Mouse (Mus musculus) kidney, adult 2 months (tissue): ENCODE data around the gene Slc25a25.

Source experiments
- CTCF ChIP-seq: fragments of 200-500 bp; conservative IDR thresholded peaks from 2 replicates; pipeline ENCODE4 v1.5.1; 2011; ENCODE audit warnings: low read depth, mild to moderate bottlenecking, control low read depth, low read length, moderate library complexity, mixed read lengths; ENCODE audit not compliant: insufficient read depth, insufficient read length
- POLR2A ChIP-seq: fragments of 200-500 bp; IDR thresholded peaks from one replicate; pipeline ENCODE4 v1.6.1; 2011; ENCODE audit warnings: low read depth, low read length, control low read depth

DNA sequence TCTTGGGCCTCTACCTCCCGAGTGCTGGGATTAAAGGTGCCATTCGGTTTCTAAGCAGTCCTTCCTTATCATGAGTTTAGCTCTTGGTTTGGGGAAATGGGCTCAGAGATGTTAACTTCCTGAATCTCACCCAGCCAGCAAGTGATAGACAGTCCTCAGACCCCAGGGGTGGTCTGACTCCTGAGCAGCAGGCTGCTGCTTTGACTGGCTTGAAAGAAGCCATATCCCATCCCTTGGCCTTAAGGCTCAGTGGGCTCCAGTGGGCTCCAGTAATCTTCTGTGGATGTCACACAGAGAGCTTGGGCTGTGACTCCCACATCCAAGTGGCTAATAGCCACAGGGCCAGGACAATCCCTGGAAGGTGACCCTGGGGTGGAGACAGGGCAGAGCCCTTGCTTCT lies 43.3 kb upstream of the Slc25a25 start:
- TF ChIP-seq CTCF (no peak), POLR2A (no peak)
